Mouse (Mus musculus) gastrocnemius, postnatal 36 days (tissue): ENCODE measurements around the gene Mrm1. TPM values are rescaled to one million over a fixed set of nuclear protein-coding genes. Genes with fewer than 3 reads are reported as not detected.
A peak's percentile ranks its signal among the peaks of the same experiment; 100 is the strongest.

ENCODE experiments used
- DNase-seq, 2 experiments: peaks; one replicate each; pipeline ENCODE4 v3.0.0; 2022
- intact Hi-C: fragments of 180-260 bp; cut with DNase I; formaldehyde crosslinking; loops from one replicate; pipeline ENCODE4 v1.15.1; 2025
- total RNA-seq, 2 experiments: library from RNA; stranded (reverse); gene quantifications; 2 replicates each; pipeline ENCODE4 v1.2.3; 2021

The Mrm1 gene
- total RNA-seq, 2 experiments from 2014 or later, result 6.0 to 8.9 TPM

DNA sequence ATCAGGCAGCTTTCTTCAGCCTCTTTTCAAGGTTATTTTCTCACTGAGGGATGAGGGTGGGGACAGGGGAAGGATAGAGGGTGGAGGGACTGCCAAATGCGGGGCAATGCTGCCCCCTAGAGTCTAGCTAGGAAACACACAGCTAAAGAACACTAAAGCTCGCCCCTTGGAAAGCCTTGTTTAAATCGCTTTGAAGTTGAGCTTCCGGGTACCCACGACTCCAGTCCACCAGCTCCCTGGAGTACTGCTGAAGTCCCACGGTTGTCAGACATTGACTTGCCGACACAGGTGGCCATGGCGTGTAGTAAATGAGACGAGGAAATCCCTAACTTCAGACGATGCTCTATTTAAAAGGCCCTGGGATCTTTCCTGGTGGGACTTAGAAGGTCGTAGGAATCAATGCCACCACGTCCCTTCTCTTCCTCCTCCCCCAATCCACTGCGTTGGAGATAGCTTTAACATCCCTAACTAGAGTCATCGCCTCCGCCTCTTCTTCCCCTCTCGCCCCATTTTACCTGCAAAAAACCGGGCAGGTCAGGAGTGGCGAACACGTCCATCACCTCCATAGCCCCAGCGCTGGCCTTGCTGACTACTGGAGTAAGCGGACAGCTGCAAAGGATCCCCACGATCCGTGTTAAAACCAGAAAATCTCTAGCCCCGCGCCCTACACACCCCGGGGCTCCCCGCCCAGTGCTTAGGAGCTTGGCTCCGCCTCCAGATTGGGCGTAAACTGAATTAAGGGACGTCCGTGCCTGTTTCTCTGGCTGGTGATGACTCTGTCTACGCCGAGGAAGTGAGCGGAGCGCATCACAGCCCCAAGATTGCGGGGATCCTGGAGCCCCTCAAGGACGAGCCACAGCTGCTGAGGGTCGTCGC is 992 bp downstream of the Mrm1 start:
- intact Hi-C loops, result loop anchor here (5.0 kb wide), 1 partner anchor 391 kb away; no protein-coding TSS in a partner anchor
- DNase-seq, result peak; percentile 64 to 68

GRCm38 (mm10) chr11:84817362-84817761 is 2.0 kb downstream of the Mrm1 start:
- intact Hi-C loops, result loop anchor here (5.0 kb wide), 1 partner anchor 390 kb away; no protein-coding TSS in a partner anchor
- no peak for DNase-seq

- intact Hi-C loops, result loop anchor here (5.0 kb wide), 1 partner anchor 547 kb away; no protein-coding TSS in a partner anchor
- DNase-seq, result peak; percentile 50 to 66
Observed at GRCm38 (mm10) chr11:84813724-84814510, 5.4 kb downstream of the Mrm1 start.

DNA sequence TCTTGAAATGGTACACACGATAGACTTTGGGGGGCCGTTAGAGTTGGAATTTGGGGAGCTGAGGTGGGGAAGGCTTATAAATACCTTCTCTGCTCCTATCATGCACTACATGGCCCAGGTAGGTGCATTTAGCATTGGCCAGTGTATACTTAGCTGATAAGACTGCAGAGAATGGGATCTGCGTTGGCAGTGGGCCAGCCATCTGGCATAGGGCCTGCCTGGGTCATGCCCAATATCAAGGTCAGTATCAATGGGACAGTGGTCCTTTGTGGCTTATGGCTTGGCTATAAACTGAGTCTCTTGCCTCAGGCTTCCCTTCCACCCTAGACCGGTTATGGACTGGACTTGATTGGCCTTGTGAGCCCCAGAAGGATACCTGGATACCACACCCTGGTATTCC is 14.9 kb downstream of the Mrm1 start:
- DNase-seq, result no peak
- intact Hi-C loops, result loop anchor here (5.0 kb wide), 1 partner anchor 542 kb away; no protein-coding TSS in a partner anchor

DNA sequence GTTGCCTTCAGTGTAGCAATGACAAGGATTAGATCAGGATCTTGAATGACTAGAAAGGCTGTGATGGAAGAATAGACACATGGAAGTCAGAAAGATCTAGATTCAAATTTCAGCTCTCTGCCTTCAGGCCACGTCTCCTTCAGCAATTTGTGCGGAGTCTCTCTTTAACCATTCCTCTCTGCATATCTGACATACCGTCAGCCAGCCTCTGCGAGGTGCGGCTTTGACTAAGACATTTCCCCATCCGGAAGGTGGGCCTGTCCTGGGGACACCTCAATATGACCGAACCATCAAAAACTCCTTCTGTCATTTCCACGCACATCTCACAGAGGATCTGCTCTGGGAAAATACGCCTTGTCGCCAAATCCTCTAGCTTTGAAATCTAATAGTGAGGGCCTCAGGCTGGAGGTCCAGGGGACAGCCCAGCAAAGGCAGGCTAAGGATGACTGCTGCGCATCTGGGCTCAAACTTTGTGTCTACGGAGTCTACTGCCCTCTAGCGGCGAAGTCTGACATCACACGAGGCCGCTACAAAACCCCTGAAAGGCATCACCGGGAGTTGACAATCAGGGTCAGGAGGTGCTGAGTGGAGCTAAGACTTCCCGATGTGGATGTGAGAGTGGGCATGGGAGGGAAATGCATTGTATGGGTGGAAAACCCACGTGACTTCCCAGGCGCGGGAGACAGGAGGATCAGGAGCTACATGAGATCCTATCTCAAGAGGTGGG is 21.5 kb downstream of the Mrm1 start:
- DNase-seq, result peak; percentile 57 to 60
- intact Hi-C loops, result loop anchor here (10.0 kb wide), 1 partner anchor 273 kb away; the partner anchor contains the start of gene Lhx1

- no peak for DNase-seq
- intact Hi-C loops, result loop anchor here (10.0 kb wide), 1 partner anchor 272 kb away; the partner anchor contains the start of gene Lhx1
Observed at GRCm38 (mm10) chr11:84797026-84797425, 22.3 kb downstream of the Mrm1 start.

GRCm38 (mm10) chr11:84794496-84795113 is 24.7 kb downstream of the Mrm1 start:
- intact Hi-C loops, result loop anchor here (2.0 to 10.0 kb wide), 2 partner anchors 270 to 366 kb away; partner anchors contain the start of gene Lhx1
- DNase-seq, result peak; percentile 40 to 52

DNA sequence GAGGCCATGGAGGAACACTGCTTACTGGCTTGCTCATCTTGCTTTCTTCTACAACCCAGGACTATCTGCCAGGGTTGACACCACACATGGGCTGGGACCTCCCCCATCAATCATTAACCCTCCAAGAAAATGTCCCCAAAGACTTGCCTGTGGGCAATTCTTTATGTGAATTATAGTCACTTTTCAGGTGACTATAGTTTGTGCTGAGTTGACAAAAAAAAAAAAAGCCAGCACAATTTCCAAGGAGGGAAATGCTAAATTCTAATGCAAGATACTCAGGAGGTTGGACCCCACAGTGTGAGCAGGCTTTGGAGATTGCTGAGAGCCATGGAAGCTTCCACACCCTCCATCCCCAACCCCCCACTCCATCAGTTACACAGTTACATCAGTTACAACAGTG is 25.8 kb downstream of the Mrm1 start:
- no peak for DNase-seq
- intact Hi-C loops, result loop anchor here (10.0 kb wide), 1 partner anchor 269 kb away; the partner anchor contains the start of gene Lhx1

DNA sequence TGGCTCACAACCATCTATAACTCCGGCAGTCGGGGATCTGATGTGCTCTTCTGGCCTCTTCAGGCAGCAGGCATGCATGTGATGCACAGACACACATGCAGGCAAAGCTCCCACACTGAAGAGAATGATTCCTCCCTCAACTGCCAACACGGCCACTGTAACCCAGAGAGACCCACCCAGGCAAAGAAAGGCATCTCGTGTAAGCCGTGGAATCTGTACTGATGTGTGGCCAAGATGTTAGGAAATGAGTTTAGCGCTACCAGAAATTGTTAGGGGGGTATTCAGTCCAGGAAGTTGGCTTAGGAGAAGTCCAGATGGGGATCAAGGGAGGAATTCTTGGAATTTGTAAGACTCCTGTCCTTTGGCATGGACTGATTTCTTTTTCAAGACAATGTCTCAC is 28.9 kb downstream of the Mrm1 start:
- intact Hi-C loops, result loop anchor here (10.0 kb wide), 1 partner anchor 266 kb away; the partner anchor contains the start of gene Lhx1
- DNase-seq, result no peak

DNA sequence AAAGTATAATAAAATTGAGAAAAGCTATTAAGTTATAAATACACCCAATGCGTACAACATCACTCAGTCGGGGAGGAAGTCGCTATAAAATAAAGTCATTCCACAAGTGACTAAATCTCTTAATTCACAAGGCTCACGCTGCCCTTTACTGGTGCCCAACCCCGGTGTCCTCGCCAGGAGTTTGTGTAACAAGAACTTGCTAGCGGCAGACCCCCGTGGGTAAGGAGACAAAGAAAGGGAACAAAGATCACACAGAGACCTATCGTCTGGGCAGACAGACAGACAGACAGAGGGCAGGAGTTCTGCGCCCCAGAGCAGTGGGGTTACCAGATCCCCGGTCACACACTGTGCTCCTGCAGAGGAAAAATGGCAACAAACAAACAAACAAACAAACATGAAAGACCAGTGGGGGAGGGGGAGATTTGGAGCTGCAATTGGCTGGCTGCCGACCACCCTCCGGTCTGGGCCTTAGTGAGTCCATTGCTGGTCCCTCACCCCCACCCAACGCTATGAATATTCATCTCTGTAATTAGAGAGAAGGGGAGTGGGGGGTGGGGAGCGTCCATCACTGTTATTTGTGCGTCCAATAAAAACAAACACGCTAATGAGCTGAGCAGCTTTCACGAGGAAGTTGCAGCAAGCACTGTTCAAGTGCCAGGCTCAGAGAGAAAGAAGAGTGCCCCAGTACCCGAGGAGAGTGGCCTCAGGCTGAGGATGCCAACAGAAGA is 39.0 kb downstream of the Mrm1 start:
- no peak for DNase-seq
- intact Hi-C loops, result no loop called here

DNA sequence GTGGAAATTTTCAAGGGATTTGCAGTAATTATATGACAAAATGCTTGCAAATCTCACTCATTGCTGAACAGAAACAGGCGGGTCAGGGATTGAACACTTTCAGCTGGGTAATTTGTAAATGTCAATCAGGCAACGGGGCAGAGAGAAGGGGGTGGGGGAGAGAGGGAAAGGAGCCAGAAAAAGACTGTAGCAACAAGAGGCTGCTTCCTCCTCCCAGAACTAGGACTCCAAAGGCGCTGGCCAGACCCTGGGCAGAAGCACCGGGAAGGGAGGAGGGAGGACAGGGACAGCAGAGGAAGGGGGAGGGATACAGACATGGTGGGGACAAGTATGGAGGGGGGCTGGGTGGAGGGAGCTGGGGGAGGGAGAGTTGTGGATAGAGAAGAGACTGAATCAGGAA is 43.8 kb downstream of the Mrm1 start:
- intact Hi-C loops, result no loop called here
- DNase-seq, result no peak

DNA sequence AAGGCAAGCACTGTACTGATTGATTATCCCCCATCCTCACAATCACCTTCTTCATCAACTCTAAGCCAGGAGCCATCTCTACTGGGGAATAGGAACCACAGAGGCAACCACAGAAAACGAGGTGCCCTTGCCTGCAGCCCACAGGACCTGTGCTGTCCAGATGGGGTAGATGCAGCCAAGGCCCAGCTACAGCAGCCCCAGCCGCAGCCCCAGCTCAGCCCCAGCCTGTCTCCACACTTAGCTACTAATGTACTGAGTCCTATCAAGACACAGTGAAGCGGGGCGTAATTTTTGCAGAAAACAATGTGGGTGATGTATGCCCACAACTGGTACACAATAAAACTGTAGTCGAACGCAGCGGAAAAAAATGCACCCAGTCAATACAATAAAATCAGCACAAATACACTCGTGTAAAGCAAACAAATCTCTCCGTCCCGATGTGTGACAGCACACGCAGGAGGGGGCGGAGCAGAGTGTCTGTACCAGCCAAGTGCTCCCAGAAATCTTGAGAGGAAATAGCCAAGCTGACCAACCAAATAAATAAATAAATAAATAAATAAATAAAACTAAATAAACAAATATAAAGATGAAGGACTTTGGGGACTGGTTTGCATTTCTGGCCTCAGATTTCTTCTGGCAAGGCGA is 44.3 kb downstream of the Mrm1 start:
- no peak for DNase-seq
- intact Hi-C loops, result no loop called here

- no peak for DNase-seq
- intact Hi-C loops, result no loop called here
Observed at GRCm38 (mm10) chr11:84767898-84768297, 51.4 kb downstream of the Mrm1 start.

- DNase-seq, result no peak
- intact Hi-C loops, result no loop called here
Observed at GRCm38 (mm10) chr11:84765125-84765524, 54.2 kb downstream of the Mrm1 start.

GRCm38 (mm10) chr11:84764527-84764961 is 54.8 kb downstream of the Mrm1 start:
- intact Hi-C loops, result no loop called here
- no peak for DNase-seq

- no peak for DNase-seq
- intact Hi-C loops, result no loop called here
Observed at GRCm38 (mm10) chr11:84764116-84764515, 55.2 kb downstream of the Mrm1 start.
